Mouse (Mus musculus) kidney, embryonic 15.5 days (tissue): ENCODE results near the gene Henmt1. TPM values are rescaled to one million over a fixed set of nuclear protein-coding genes. Genes with fewer than 3 reads are reported as not detected.

ENCODE experiments used
- polyA plus RNA-seq: library from polyadenylated mRNA; unstranded; fragments of >200 nt; fragmentation: Nextera tagmentation; extraction: Ambion mirVana; gene quantifications from 2 replicates; pipeline ENCODE4 v1.2.1, GENCODE M21; 2015

The Henmt1 gene
- polyA plus RNA-seq, 1 experiment from 2014 or later, result 0.13 TPM

Other genes with a start within 250 kb of the Henmt1 start
- gene Gpsm2, start 217.6 kb upstream of the Henmt1 start, polyA plus RNA-seq, result 43.3 and 45.1 TPM in 2 replicates
- 0.05 and 0.10 TPM in 2 replicates for gene Aknad1, start 200.2 kb upstream of the Henmt1 start, polyA plus RNA-seq
- gene Stxbp3, start 99.3 kb upstream of the Henmt1 start, polyA plus RNA-seq, result 34.9 and 35.6 TPM in 2 replicates
- gene Fndc7, start 49.9 kb upstream of the Henmt1 start, polyA plus RNA-seq, result 0.10 TPM in 1 of 2 replicates, not detected in the other
- 71.7 and 74.7 TPM in 2 replicates for gene Prpf38b, start 28.1 kb upstream of the Henmt1 start, polyA plus RNA-seq
- gene Gm9857, start 572 bp downstream of the Henmt1 start, polyA plus RNA-seq, result not detected in 2 replicates
- 4.7 and 4.9 TPM in 2 replicates for gene Fam102b, start 87.7 kb downstream of the Henmt1 start, polyA plus RNA-seq
- gene Slc25a54, start 140.6 kb downstream of the Henmt1 start, polyA plus RNA-seq, result not detected in 2 replicates
- gene Slc25a24, start 183.3 kb downstream of the Henmt1 start, polyA plus RNA-seq, result 25.3 and 26.5 TPM in 2 replicates